Mouse (Mus musculus) retina, postnatal 1 day (tissue): ENCODE measurements at regions not wholly inside any gene's neighbourhood (a gene's known extent, or its start where the extent isn't known, plus 50 kb on each side); places are given as distances from the start of the nearest gene placed in this dataset.

ENCODE experiments used
- DNase-seq: peaks from one replicate; pipeline ENCODE4 v3.0.0-alpha.2; 2012

- DNase-seq = no peak
Observed at GRCm38 (mm10) chr3:134118898-134119297, 117.4 kb upstream of the Cxxc4 start.

- no peak for DNase-seq
Observed at GRCm38 (mm10) chr3:134124982-134125381, 111.3 kb upstream of the Cxxc4 start.

GRCm38 (mm10) chr3:134130412-134130811 lies 105.9 kb upstream of the Cxxc4 start:
- DNase-seq = no peak

- DNase-seq = peak; percentile 16
Observed at GRCm38 (mm10) chr3:134145251-134145650, 91.0 kb upstream of the Cxxc4 start.

- peak; percentile 21 for DNase-seq
Observed at GRCm38 (mm10) chr3:134145935-134146334, 90.3 kb upstream of the Cxxc4 start.

GRCm38 (mm10) chr3:134146373-134147224 lies 89.7 kb upstream of the Cxxc4 start:
- peak; percentile 83 for DNase-seq

GRCm38 (mm10) chr3:134162288-134162687 lies 74.0 kb upstream of the Cxxc4 start:
- no peak for DNase-seq

- no peak for DNase-seq
Observed at GRCm38 (mm10) chr3:134169922-134170321, 66.4 kb upstream of the Cxxc4 start.

- DNase-seq = peak; percentile 94
Observed at GRCm38 (mm10) chr3:134172357-134172756, 63.9 kb upstream of the Cxxc4 start.

GRCm38 (mm10) chr3:134178491-134179054 lies 57.7 kb upstream of the Cxxc4 start:
- peak; percentile 35 for DNase-seq

GRCm38 (mm10) chr3:134184042-134184441 lies 52.2 kb upstream of the Cxxc4 start:
- DNase-seq = no peak
